Mouse (Mus musculus) megakaryocyte, embryonic 14.5 days (primary cell): ENCODE measurements at regions not wholly inside any gene's neighbourhood (a gene's known extent, or its start where the extent isn't known, plus 50 kb on each side); places are given as distances from the start of the nearest gene placed in this dataset.

Experiments used
- FLI1 ChIP-seq: IDR thresholded peaks from 2 replicates; pipeline ENCODE4 v1.6.1; 2012; ENCODE audit warnings: low read length, inconsistent platforms, mixed read lengths
- GATA1 ChIP-seq: IDR thresholded peaks from 3 replicates; pipeline ENCODE4 v1.6.1; 2012; ENCODE audit warnings: mixed read lengths, low read length, inconsistent platforms, borderline replicate concordance

DNA sequence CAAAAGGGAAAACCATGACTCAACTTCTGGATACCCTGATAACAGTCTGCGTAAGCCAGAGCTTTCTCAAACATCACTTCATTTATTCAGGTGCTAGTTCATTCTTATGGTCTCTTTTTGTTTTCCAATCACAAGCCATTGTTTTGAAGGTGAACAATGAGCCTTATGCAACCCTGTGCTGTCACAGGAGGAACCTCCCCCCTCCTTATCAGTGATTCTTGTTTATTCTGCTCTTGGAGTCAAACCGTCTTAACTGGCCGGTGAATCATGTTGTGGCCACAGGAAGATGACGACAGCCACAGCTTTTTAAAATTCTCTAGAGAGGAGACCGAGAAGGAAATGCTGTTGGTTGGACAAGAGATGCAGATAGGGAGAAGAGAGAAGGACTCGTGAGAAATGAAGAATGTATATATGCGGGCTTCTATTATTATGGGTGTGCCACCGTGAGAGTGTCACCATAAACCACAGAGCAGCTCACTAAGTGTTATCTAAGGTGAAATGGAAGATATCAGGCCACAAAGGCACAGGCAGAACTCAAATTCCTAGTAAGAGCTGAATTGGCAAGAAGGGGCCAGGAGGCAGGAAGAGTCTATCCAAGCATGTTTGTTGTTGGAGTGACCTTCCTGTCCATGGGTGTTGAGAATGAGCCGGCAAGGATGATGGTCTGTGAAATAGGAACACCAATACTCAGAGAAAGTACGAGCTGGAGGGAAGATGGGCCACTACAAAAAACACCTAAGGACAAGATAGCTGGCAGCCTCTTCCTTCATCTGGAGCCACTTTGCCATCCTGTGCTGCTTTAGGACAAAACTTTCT is 151.8 kb downstream of the Kdr start:
- TF ChIP-seq GATA1, result no peak
- TF ChIP-seq FLI1, result no peak
